Mouse (Mus musculus) frontal cortex, postnatal 14 days (tissue): ENCODE measurements around the gene Olfr1136.

Experiments
- DNase-seq, 2 experiments: peaks; one replicate each; pipeline ENCODE4 v3.0.0; 2022; ENCODE audit warnings: low spot score in 2 of 2

Olfr1136 gene

GRCm38 (mm10) chr2:87693847-87694246 lies at the start of gene Olfr1136:
Olfr1136 (minus strand) TSS chr2:87693947.
- DNase-seq: no peak

- DNase-seq: no peak
These were observed 49.7 kb upstream of the Olfr1136 start, which contains the start of gene Olfr1140 for GRCm38 (mm10) chr2:87743452-87743851. Olfr1140 (plus strand) TSS chr2:87743752.

- DNase-seq: no peak
These were observed 46.1 kb upstream of the Olfr1136 start, which contains the start of gene Olfr1138 for GRCm38 (mm10) chr2:87739878-87740277. Olfr1138 (minus strand) TSS chr2:87739978.

DNA sequence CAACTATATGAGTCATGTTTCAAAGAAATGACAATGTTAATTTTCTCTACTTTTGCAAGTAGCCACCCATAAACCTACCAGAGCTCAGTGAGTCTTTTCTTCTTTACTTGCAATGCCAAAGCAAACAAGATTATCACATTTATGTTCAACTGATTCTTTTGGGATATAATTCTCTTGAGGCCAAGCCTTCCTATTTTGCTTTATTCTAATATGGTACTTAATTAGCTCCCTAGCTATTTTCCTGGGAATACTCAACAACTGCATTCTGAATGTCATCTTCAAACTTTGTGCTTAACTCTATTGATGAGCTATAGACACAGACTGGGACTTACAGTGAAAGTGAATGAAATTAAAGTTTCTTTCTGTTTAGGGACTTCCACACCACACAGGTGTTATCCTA lies 19.3 kb upstream of the Olfr1136 start, which contains the start of gene Olfr1137:
Gene Olfr1137, minus strand, starts transcription at position 101 of the 400 bp plus-strand sequence.
- DNase-seq: no peak

GRCm38 (mm10) chr2:87673564-87673963 lies 20.2 kb downstream of the Olfr1136 start, which contains the start of gene Olfr1135:
Olfr1135 (minus strand) TSS chr2:87673664.
- no peak for DNase-seq

- DNase-seq: no peak
These were observed 35.4 kb downstream of the Olfr1136 start, which contains the start of gene Olfr1134 for GRCm38 (mm10) chr2:87658360-87658759. Olfr1134 (minus strand) TSS chr2:87658460.

DNA sequence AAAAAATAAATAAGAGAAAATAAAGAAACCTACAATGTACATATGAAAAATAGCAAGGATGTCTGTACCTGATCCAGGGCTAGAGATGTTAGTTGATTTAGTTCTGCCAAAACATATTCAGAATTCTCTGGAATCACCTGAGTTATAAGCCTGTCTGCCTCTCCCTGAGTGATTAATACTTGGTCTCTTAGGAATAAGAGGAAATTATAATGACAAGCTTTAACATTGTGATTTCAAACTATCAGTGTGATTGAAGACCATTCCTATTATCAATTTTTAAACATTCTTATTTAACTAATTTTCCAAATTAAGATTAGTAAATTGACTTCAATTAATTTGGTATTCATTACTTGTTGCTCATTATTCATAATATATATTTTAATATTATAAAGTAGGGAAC lies 46.5 kb downstream of the Olfr1136 start, which contains the start of gene Olfr1133:
Gene Olfr1133, minus strand, starts transcription at position 101 of the 400 bp plus-strand sequence.
- no peak for DNase-seq
